Mouse (Mus musculus): ENCODE results near the gene Rnf157.
"Not testable (repeated sequence)": the region's sequence is repeated elsewhere in the genome, so short reads cannot be mapped to it uniquely, and the experiment has no call there.

Rnf157 gene

GRCm38 (mm10) chr11:116434967-116435752 is 22.3 kb upstream of the Rnf157 start:
- in situ Hi-C loops (cut with MboI; ENCODE audit: low sequenced_read_pairs): no loop called here

- in situ Hi-C loops (cut with MboI; ENCODE audit: low sequenced_read_pairs): no loop called here
These were observed 21.6 kb upstream of the Rnf157 start for GRCm38 (mm10) chr11:116434287-116434966.

- in situ Hi-C loops (cut with MboI; ENCODE audit: low sequenced_read_pairs): no loop called here
These were observed 20.8 kb upstream of the Rnf157 start, which contains the start of gene Ubald2 for GRCm38 (mm10) chr11:116433356-116434286. Ubald2 (plus strand) TSS chr11:116434094.

- in situ Hi-C loops (cut with MboI; ENCODE audit: low sequenced_read_pairs): no loop called here
These were observed 19.9 kb upstream of the Rnf157 start for GRCm38 (mm10) chr11:116432593-116433355.

- in situ Hi-C loops (cut with MboI; ENCODE audit: low sequenced_read_pairs): no loop called here
These were observed 19.3 kb upstream of the Rnf157 start for GRCm38 (mm10) chr11:116432127-116432526.

GRCm38 (mm10) chr11:116431428-116432077 is 18.7 kb upstream of the Rnf157 start:
- in situ Hi-C loops (cut with MboI; ENCODE audit: low sequenced_read_pairs): no loop called here

- in situ Hi-C loops (cut with MboI; ENCODE audit: low sequenced_read_pairs): no loop called here
These were observed 18.0 kb upstream of the Rnf157 start for GRCm38 (mm10) chr11:116430723-116431427.

GRCm38 (mm10) chr11:116429862-116430613 is 17.2 kb upstream of the Rnf157 start:
- in situ Hi-C loops (cut with MboI; ENCODE audit: low sequenced_read_pairs): no loop called here

GRCm38 (mm10) chr11:116428872-116429859 is 16.3 kb upstream of the Rnf157 start:
- in situ Hi-C loops (cut with MboI; ENCODE audit: low sequenced_read_pairs): no loop called here

GRCm38 (mm10) chr11:116426852-116427575 is 14.2 kb upstream of the Rnf157 start:
- in situ Hi-C loops (cut with MboI; ENCODE audit: low sequenced_read_pairs): no loop called here

- in situ Hi-C loops (cut with MboI; ENCODE audit: low sequenced_read_pairs): not testable (repeated sequence)
These were observed 13.5 kb upstream of the Rnf157 start for GRCm38 (mm10) chr11:116426328-116426727.

GRCm38 (mm10) chr11:116424621-116425407 is 12.0 kb upstream of the Rnf157 start:
- in situ Hi-C loops (cut with MboI; ENCODE audit: low sequenced_read_pairs): no loop called here

- in situ Hi-C loops (cut with MboI; ENCODE audit: low sequenced_read_pairs): no loop called here
These were observed 11.2 kb upstream of the Rnf157 start for GRCm38 (mm10) chr11:116423782-116424620.

- in situ Hi-C loops (cut with MboI; ENCODE audit: low sequenced_read_pairs): no loop called here
These were observed 10.4 kb upstream of the Rnf157 start for GRCm38 (mm10) chr11:116423214-116423613.

- in situ Hi-C loops (cut with MboI; ENCODE audit: low sequenced_read_pairs): no loop called here
These were observed 9.7 kb upstream of the Rnf157 start for GRCm38 (mm10) chr11:116422562-116422961.

Data from CH12F3 (cell line).